Mouse (Mus musculus): ENCODE results near the gene Eps8. TPM values are rescaled to one million over a fixed set of nuclear protein-coding genes. Genes with fewer than 3 reads are reported as not detected.

Gene Eps8
- total RNA-seq, 2 experiments from 2014 or later, result 3.0 to 4.2 TPM

- ATAC-seq (replicated peaks; ENCODE audit: low FRiP score, poor library complexity, severe bottlenecking), result no peak
Measured at GRCm38 (mm10) chr6:137668331-137668730, 13.7 kb upstream of the Eps8 start.

DNA sequence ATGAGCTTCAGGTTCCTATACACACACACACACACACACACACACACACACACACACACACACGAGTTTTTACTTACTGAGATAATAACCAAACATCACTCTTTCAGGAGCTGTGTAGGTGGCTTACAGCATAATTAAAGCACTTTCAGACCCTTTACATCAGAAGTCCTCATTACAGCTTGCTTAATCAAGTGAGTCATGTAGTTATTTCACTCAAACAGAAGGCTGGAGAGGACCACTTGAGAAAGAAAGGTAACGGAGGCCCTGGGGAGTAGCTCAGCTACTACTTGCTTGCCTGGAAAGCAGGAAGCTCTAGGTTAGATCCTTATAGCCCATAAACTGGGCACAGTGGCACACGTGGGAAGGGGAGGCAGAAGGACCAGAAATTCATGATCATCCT is 13.0 kb upstream of the Eps8 start:
- ATAC-seq (replicated peaks; ENCODE audit: low FRiP score, poor library complexity, severe bottlenecking), result no peak

DNA sequence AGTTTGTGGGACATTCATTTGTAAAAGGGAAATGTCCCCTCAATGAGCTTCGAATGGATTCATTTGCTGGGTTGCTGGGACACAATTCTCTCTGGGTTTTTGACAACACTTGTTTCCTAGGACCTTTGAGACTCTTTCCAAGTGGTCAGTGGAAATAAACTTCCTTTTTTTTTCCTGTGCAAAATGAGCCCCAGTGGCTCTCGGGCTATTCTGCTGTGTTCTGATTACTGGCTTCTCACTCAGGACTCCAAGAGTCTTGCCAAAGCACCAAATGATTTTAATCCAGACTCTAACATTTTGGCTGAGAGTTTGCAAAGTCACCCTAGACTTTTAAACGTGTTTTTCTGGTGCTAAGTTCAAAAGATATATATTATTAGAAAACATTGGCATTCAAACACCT is 10.3 kb upstream of the Eps8 start:
- ATAC-seq (replicated peaks; ENCODE audit: low FRiP score, poor library complexity, severe bottlenecking), result no peak

DNA sequence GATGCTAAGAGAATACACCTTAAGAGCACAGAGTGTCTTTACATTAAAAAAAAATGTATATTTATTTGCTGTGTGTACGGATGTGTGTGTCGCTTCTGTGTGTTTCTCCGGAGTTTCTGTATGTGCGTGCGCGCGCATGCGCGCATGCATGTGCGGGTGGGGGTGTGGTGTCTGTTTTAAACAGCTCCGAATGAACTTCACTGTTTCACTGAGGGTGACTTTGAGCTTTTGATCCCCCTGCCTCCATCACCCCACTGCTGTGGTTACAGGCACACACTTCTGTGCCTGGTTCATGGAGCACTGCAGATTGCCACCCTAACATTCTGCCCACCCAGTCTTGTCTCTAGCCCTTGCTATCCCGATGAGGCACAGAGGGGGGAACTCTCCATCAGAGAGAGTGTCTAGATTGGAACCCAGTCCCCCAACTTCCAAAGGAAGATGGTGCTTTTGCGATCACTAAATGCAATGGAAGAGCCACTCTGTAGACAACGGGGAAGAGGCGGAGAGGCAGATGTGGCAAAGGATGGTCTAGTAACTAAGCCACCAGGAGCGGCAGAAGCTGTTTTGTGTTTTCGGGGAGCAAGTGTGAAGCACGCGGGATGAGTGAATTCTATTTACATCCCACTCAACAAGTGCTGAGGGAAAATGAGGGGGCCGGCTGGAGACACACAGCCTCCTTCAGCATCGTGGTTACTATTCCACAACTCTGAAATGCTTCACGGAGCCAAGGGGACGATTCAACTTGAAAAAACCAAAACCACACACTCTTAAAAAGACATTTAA is 7.1 kb upstream of the Eps8 start:
- no peak for ATAC-seq (replicated peaks; ENCODE audit: low FRiP score, poor library complexity, severe bottlenecking)

- ATAC-seq (replicated peaks; ENCODE audit: low FRiP score, poor library complexity, severe bottlenecking), result no peak
Measured at GRCm38 (mm10) chr6:137658426-137659088, 3.9 kb upstream of the Eps8 start.

DNA sequence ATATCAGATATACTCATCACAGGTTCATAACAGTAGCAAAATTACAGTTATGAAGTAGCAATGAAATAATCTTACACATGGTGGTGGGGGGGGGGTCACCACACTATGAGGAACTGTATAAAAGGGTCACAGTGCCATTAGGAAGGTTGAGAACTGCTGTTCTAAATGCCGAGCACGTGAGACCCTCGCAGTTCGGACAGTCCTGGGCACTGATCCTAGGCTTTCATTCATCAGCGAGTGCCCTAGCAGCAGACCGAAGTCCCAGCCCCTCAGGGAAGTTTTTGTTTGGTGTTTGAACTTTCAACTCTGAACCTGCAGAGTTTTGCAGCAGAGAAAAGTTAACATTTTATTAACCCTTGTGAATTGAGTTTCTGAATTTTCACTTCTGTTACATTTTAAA is 2.5 kb upstream of the Eps8 start:
- ATAC-seq (replicated peaks; ENCODE audit: low FRiP score, poor library complexity, severe bottlenecking), result no peak

- ATAC-seq (replicated peaks; ENCODE audit: low FRiP score, poor library complexity, severe bottlenecking), result no peak
Measured at GRCm38 (mm10) chr6:137649528-137649927, 5.1 kb downstream of the Eps8 start.

- no peak for ATAC-seq (replicated peaks; ENCODE audit: low FRiP score, poor library complexity, severe bottlenecking)
Measured at GRCm38 (mm10) chr6:137649068-137649480, 5.6 kb downstream of the Eps8 start.

- no peak for ATAC-seq (replicated peaks; ENCODE audit: low FRiP score, poor library complexity, severe bottlenecking)
Measured at GRCm38 (mm10) chr6:137648110-137649067, 6.3 kb downstream of the Eps8 start.

GRCm38 (mm10) chr6:137647646-137648045 is 7.0 kb downstream of the Eps8 start:
- ATAC-seq (replicated peaks; ENCODE audit: low FRiP score, poor library complexity, severe bottlenecking), result no peak

- ATAC-seq (replicated peaks; ENCODE audit: low FRiP score, poor library complexity, severe bottlenecking), result no peak
Measured at GRCm38 (mm10) chr6:137646726-137647125, 8.0 kb downstream of the Eps8 start.

- ATAC-seq (replicated peaks; ENCODE audit: low FRiP score, poor library complexity, severe bottlenecking), result no peak
Measured at GRCm38 (mm10) chr6:137644893-137645292, 9.8 kb downstream of the Eps8 start.

DNA sequence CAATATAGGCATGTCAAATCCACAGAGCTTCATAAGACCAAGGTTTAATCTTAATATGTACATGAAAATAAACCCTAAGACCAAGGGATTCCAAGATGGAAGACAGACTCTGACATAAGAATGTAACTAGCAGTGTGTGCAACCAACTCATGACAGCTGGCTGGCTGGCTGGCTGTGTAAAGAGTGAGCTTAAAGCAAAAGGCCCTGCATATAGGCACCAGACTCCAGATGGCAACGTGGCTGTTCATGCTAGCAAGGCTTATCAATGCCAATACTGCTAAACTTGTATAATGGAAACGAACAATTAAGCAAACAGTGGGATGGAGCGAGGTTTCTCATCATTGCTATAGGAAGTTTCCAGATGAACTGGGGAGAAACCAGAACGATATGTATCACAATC is 10.9 kb downstream of the Eps8 start:
- no peak for ATAC-seq (replicated peaks; ENCODE audit: low FRiP score, poor library complexity, severe bottlenecking)

- ATAC-seq (replicated peaks; ENCODE audit: low FRiP score, poor library complexity, severe bottlenecking), result no peak
Measured at GRCm38 (mm10) chr6:137641642-137642041, 13.0 kb downstream of the Eps8 start.

GRCm38 (mm10) chr6:137638834-137639567 is 15.7 kb downstream of the Eps8 start:
- ATAC-seq (replicated peaks; ENCODE audit: low FRiP score, poor library complexity, severe bottlenecking), result no peak

- no peak for ATAC-seq (replicated peaks; ENCODE audit: low FRiP score, poor library complexity, severe bottlenecking)
Measured at GRCm38 (mm10) chr6:137637443-137637842, 17.2 kb downstream of the Eps8 start.

DNA sequence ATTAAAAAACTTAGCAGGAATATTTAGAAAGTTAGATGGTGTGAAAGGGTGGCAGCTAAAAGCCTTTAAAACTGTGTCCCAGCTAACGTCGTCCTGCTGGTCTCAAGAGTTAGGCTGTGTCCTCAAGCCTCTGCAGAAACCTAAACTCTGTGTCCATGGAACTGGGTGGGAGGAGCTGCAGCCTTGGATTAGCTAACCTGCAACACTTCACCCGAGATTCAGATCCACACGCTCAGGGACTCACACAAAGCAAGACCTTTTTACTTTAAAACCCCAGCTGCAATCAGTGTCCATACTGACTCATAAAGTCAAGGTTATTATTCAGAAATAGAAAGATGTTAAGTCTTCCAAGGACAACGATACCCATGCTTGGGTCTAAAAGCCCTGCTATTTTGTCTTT is 18.5 kb downstream of the Eps8 start:
- ATAC-seq (replicated peaks; ENCODE audit: low FRiP score, poor library complexity, severe bottlenecking), result no peak

DNA sequence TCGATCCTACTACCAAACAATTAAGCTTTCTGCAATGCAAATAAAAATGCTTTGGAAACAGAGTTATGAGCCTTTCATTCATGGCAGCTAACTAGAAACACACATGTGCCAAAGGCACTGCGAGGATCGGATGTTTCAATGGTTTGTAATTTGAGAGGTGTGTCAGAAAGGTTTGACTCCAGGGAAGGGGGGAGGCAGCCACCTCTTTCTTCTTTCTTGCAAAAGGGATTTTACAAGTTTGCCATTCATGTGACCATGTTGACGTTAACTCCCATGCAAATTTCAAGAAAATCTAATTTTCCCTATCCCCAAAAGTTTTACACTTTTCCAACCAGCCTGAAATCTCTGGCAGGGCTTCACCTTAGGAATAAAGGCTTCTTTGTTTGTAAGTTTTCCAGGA is 21.1 kb downstream of the Eps8 start:
- no peak for ATAC-seq (replicated peaks; ENCODE audit: low FRiP score, poor library complexity, severe bottlenecking)

DNA sequence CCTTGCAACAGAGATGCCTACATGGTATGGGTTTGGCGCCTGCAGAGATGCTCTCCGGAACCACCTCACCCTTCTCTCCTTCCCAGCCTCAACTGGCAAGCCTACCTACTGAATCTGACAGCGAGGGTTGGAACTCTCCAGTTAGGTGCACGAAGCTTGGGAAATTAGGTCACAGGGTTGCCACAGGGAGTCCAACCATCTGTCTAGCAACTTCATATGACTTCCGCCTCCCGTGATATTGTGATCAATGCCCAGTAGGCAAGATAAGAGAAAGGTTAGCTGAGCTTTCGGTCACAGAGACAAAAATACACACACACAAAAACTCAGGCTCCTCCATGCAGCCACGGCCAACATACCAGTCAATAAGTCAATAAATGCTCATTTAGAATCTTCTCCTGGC is 21.6 kb downstream of the Eps8 start:
- no peak for ATAC-seq (replicated peaks; ENCODE audit: low FRiP score, poor library complexity, severe bottlenecking)

GRCm38 (mm10) chr6:137630387-137630786 is 24.3 kb downstream of the Eps8 start:
- ATAC-seq (replicated peaks; ENCODE audit: low FRiP score, poor library complexity, severe bottlenecking), result no peak

Measured in erythroid progenitor cell, adult 5-6 weeks (primary cell).